Mouse (Mus musculus) spleen, adult 2 months (tissue): ENCODE data around the gene Dirc2.

Source experiments
- CTCF ChIP-seq: fragments of 200-500 bp; IDR thresholded peaks from 2 replicates; pipeline ENCODE4 v1.5.1; 2011; ENCODE audit warnings: mild to moderate bottlenecking, inconsistent platforms; ENCODE audit not compliant: insufficient read depth, insufficient read length, insufficient replicate concordance; ENCODE audit errors: extremely low read depth
- POLR2A ChIP-seq: fragments of 200-500 bp; IDR thresholded peaks from 2 replicates; pipeline ENCODE4 v1.6.1; 2011; ENCODE audit warnings: low read depth, low read length, inconsistent platforms

DNA sequence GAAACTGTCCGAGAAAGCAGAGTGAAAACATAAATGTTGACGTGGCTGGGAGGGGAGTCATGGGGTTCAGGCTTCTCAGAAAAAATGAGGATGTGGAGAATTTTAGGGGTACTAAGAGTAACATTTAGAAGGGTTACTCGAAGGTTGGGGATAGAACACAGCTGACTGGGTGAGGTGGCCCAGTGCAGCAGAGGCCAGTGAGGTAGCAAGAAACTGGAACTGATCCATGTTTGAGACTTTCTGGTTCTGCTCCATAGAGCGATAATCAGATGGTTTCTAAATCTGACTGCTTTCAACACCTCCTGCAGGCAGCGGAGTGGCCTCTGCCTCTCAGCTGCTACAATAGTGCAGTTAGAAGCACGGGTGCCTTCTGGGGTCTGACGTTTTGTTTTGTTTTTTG lies 7.6 kb upstream of the Dirc2 start:
- TF ChIP-seq CTCF (no peak), POLR2A (no peak)
